Mouse (Mus musculus) ES-E14 (cell line): ENCODE measurements at regions not wholly inside any gene's neighbourhood (a gene's known extent, or its start where the extent isn't known, plus 50 kb on each side); places are given as distances from the start of the nearest gene placed in this dataset.
"Not testable (repeated sequence)": the region's sequence is repeated elsewhere in the genome, so short reads cannot be mapped to it uniquely, and the experiment has no call there.

ENCODE experiments used
- DNase-seq: peaks from one replicate; pipeline ENCODE4 v3.0.0-alpha.2; 2013; ENCODE audit warnings: low read depth, low spot score
- H3K27ac ChIP-seq: 2 replicates; pipeline ENCODE4 v1.5.1; 2012; ENCODE audit warnings: low read depth, mild to moderate bottlenecking, low read length, moderate library complexity, mixed read lengths; ENCODE audit not compliant: poor library complexity, insufficient read depth, severe bottlenecking
- H3K36me3 ChIP-seq: 2 replicates; pipeline ENCODE4 v1.6.1; 2012; ENCODE audit warnings: mild to moderate bottlenecking, low read length, moderate library complexity, mixed read lengths; ENCODE audit not compliant: control insufficient read depth, poor library complexity, insufficient read depth, severe bottlenecking
- H3K4me1 ChIP-seq, 2 experiments: fragments of 150-350 bp in 1 of 2; sonication (generic) in 1 of 2; 2 replicates each; pipeline ENCODE4 v1.6.1; 2012; ENCODE audit warnings: low read length in 2 of 2, mild to moderate bottlenecking in 1 of 2, mixed read lengths in 1 of 2; ENCODE audit not compliant: control insufficient read depth in 2 of 2, insufficient read depth in 2 of 2, poor library complexity in 1 of 2
- H3K4me3 ChIP-seq, 2 experiments: fragments of 150-350 bp in 1 of 2; sonication (generic) in 1 of 2; 2 replicates each; pipeline ENCODE4 v1.5.1; 2012; ENCODE audit warnings: low read length in 2 of 2, low read depth in 1 of 2, mild to moderate bottlenecking in 1 of 2, mixed read lengths in 1 of 2; ENCODE audit not compliant: insufficient read depth in 1 of 2, poor library complexity in 1 of 2, severe bottlenecking in 1 of 2
- H3K9ac ChIP-seq: 2 replicates; pipeline ENCODE4 v1.6.1; 2012; ENCODE audit warnings: low read depth, mild to moderate bottlenecking, low read length, mixed read lengths; ENCODE audit not compliant: poor library complexity, insufficient read depth, severe bottlenecking
- H3K9me3 ChIP-seq: fragments of 150-350 bp; sonication (generic); 2 replicates; pipeline ENCODE4 v1.6.1; 2012; ENCODE audit warnings: low read depth, mild to moderate bottlenecking, low read length; ENCODE audit not compliant: control insufficient read depth, insufficient read depth
- CHD2 ChIP-seq: IDR thresholded peaks from 2 replicates; pipeline ENCODE4 v1.6.1; 2014; ENCODE audit warnings: mild to moderate bottlenecking, low read depth, low read length, inconsistent platforms
- HCFC1 ChIP-seq: IDR thresholded peaks from 2 replicates; pipeline ENCODE4 v1.6.1; 2012; ENCODE audit warnings: low read length, inconsistent platforms, borderline replicate concordance; ENCODE audit not compliant: insufficient read depth
- MAFK ChIP-seq: IDR thresholded peaks from 2 replicates; pipeline ENCODE4 v1.6.1; 2014; ENCODE audit warnings: mild to moderate bottlenecking, low read depth, low read length, inconsistent platforms; ENCODE audit not compliant: insufficient read depth
- ZC3H11A ChIP-seq: IDR thresholded peaks from 2 replicates; pipeline ENCODE4 v1.6.1; 2012; ENCODE audit warnings: low read depth, mild to moderate bottlenecking, inconsistent platforms, low read length, borderline replicate concordance
- ZNF384 ChIP-seq: IDR thresholded peaks from 2 replicates; pipeline ENCODE4 v1.6.1; 2012; ENCODE audit warnings: low read depth, low read length, inconsistent platforms
- in situ Hi-C, 2 experiments: fragments of 600-800 bp; cut with MboI; formaldehyde crosslinking; loops; one replicate each; pipeline ENCODE4 v1.15.1; 2025; ENCODE audit warnings: low sequenced_read_pairs in 2 of 2, inconsistent platforms in 1 of 2; ENCODE audit not compliant: unreplicated experiment in 2 of 2

DNA sequence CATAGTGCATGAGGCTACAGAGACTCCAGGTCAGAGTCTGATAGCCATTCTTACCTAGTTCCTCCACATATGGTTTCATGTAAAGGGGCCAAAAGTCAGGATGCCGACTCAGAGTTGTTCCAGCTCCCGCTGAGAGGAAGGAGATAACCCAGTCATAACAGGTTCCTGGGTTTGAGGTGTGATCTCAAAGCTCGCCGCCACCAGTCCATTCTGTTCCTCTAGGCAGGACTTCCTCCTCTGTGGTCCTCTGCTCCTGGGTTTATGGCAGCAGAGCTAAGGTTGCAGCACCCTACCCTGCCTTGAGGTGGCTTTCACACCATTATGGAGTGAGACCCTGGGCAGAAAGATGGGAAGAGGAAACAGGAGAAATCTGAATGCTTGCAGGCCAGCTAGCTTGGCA lies 131.2 kb downstream of the Tomm20 start:
- no peak overlapping the region for H3K9ac ChIP-seq
- H3K9me3 ChIP-seq: no peaks in the 10 kb centered on the region
- in situ Hi-C loops: no loop called here
- H3K36me3 ChIP-seq: no peaks in the 10 kb centered on the region
- no peak for DNase-seq
- H3K4me1 ChIP-seq: peaks cover 0 to 2% of the 10 kb centered on the region in 2 experiments; a peak in 3 of 4 replicates
- no peak overlapping the region for H3K4me3 ChIP-seq
- H3K27ac ChIP-seq: no peak overlapping the region
- TF ChIP-seq MAFK: no peak
- no peak for TF ChIP-seq ZC3H11A
- no peak for TF ChIP-seq CHD2
- TF ChIP-seq ZNF384: no peak
- no peak for TF ChIP-seq HCFC1

DNA sequence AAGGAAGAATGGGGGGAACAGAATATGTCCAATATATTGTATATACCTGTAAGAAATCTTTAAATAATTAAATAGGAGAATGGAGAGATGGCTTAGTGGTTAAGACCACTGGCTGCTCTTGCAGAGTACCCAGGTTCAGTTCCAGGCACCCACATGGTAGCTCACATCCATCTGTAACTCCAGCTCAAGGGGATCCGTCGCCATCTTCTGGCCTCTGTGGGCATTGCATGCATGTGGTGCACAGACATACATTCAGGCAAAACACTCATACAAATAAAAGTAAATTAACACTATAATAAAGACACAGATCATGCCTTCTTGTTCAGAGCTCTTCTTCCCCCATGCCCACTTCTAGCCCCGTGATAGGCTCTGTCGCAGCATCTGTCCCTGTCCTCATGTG lies 132.0 kb downstream of the Tomm20 start:
- no peak for TF ChIP-seq MAFK
- peak; percentile 24; the same call in 1 of the 2 replicates for TF ChIP-seq ZC3H11A
- DNase-seq: no peak
- Histone ChIP-seq H3K27ac (no peak overlapping the region), H3K36me3 (no peaks in the 10 kb centered on the region), H3K4me3 (no peak overlapping the region), H3K9me3 (no peaks in the 10 kb centered on the region), H3K4me1 (no peaks in the 10 kb centered on the region; a peak in 2 of 4 replicates), H3K9ac (no peak overlapping the region)
- in situ Hi-C loops: no loop called here

GRCm38 (mm10) chr8:126812777-126813176 lies 132.9 kb downstream of the Tomm20 start:
- TF ChIP-seq ZNF384 (no peak), CHD2 (no peak), HCFC1 (no peak), MAFK (no peak), ZC3H11A (no peak)
- Histone ChIP-seq H3K4me1 (no peaks in the 10 kb centered on the region; a peak in 2 of 4 replicates), H3K4me3 (no peak overlapping the region), H3K27ac (no peak overlapping the region), H3K9ac (no peak overlapping the region), H3K36me3 (no peaks in the 10 kb centered on the region), H3K9me3 (no peaks in the 10 kb centered on the region)
- no peak for DNase-seq
- in situ Hi-C loops: no loop called here

- DNase-seq, H3K36me3 ChIP-seq, H3K4me1 ChIP-seq, in situ Hi-C loops, H3K9me3 ChIP-seq, H3K4me3 ChIP-seq, H3K27ac ChIP-seq, H3K9ac ChIP-seq: not testable (repeated sequence)
These were observed 134.3 kb downstream of the Tomm20 start for GRCm38 (mm10) chr8:126811358-126811757.

- no peaks in the 10 kb centered on the region for H3K9me3 ChIP-seq
- DNase-seq: no peak
- in situ Hi-C loops: no loop called here
- no peak overlapping the region for H3K4me3 ChIP-seq
- no peak overlapping the region for H3K9ac ChIP-seq
- no peaks in the 10 kb centered on the region for H3K36me3 ChIP-seq
- 0 out of 4 replicates have a peak, but pooled peaks cover 0 to 2% of the 10 kb centered on the region in 2 experiments for H3K4me1 ChIP-seq
- H3K27ac ChIP-seq: no peak overlapping the region
- TF ChIP-seq MAFK (no peak), HCFC1 (no peak), ZC3H11A (no peak), CHD2 (no peak)
These were observed 135.1 kb downstream of the Tomm20 start for GRCm38 (mm10) chr8:126810516-126810915.
